Mouse (Mus musculus): ENCODE measurements around the gene Tmtc1. TPM values are rescaled to one million over a fixed set of nuclear protein-coding genes. Genes with fewer than 3 reads are reported as not detected.

Gene Tmtc1
- polyA plus RNA-seq, 1 experiment from 2014 or later: 1.7 TPM

DNA sequence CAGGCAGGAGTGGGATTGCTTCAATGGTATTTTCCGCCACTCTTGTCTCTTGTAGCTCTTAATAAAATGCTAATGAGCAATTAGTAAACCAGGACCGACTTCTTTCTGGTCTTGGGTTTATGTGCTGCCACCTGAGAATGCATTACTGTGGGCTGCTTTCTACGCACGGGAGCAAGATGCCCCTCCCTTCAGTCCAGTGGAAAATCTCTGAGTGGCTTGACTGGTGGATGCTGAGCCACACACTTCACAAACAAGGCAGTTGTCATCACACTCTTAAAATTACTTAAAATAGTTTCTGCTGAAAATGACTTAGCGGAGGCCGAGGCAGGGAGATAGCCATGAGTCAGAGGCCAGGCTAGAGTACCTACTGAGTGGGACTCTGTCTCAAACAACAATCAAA lies 116.1 kb downstream of the Tmtc1 start:
- no peak overlapping the region for H3K27ac ChIP-seq
- H3K9ac ChIP-seq: no peak overlapping the region
- H3K4me1 ChIP-seq: no peaks in the 10 kb centered on the region
- no peaks in the 10 kb centered on the region for H3K36me3 ChIP-seq (replicated peaks)
- WGBS: 65% methylated on average over 6 of the region's 6 CpGs
- no peaks in the 10 kb centered on the region for H3K27me3 ChIP-seq
- H3K4me2 ChIP-seq: no peak overlapping the region
- H3K4me3 ChIP-seq (replicated peaks): no peak overlapping the region
- no peaks in the 10 kb centered on the region for H3K9me3 ChIP-seq
- peak; percentile 63; the same call in 1 of the 2 replicates for ATAC-seq (ENCODE audit: low FRiP score)

DNA sequence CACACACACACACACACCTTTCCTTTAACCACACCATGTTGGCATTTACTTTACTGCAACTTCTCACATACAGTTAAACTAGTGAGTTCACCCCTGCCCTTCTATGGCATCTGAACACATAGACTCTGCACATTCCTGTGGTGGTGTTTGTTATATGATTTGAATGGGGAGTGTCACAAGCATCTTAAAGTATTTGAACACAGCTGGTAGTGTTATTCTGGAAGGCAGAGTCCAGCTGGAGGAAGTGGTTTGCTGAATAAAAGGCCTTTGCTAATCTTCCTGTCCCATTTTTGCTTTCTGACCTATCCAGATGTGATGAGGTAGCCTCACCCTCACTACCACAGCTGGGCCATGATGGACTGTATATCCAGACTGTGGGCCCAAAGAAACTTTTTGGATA lies 125.5 kb downstream of the Tmtc1 start:
- H3K4me1 ChIP-seq: no peaks in the 10 kb centered on the region; the same call in 1 of the 2 replicates
- H3K27me3 ChIP-seq: no peaks in the 10 kb centered on the region
- ATAC-seq (ENCODE audit: low FRiP score): no peak
- no peaks in the 10 kb centered on the region for H3K36me3 ChIP-seq (replicated peaks)
- no peak overlapping the region for H3K4me3 ChIP-seq (replicated peaks)
- no peak overlapping the region for H3K4me2 ChIP-seq
- no peak overlapping the region for H3K9ac ChIP-seq
- H3K27ac ChIP-seq: no peak overlapping the region
- H3K9me3 ChIP-seq: no peaks in the 10 kb centered on the region

DNA sequence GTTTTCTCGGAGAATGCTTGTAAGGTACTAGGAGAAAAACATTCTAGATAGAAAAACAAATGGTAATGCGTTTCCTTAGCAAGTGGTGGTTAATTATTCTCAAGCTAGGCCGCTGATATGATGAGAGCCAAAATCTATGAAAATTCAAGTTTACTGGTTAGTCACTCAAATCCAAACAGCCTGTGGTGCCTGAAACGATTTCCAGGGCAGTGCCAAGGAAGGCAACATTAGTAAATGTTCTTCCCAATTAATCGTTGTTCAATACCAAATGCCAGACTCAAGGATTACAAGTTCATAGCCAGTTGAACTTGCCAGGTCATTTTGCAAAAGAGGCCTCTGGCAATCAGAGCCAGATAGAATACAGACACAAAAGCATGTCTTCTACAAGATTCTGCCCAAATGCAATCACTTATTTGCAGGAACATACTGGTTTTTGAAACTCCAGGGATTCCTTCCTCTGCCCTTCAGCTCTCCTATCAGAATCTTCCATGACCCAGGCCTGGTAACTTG lies 128.6 kb downstream of the Tmtc1 start:
- no peak overlapping the region for H3K27ac ChIP-seq
- H3K36me3 ChIP-seq (replicated peaks): no peaks in the 10 kb centered on the region
- ATAC-seq (ENCODE audit: low FRiP score): no peak
- H3K27me3 ChIP-seq: no peaks in the 10 kb centered on the region
- peaks cover 2% of the 10 kb centered on the region for H3K4me1 ChIP-seq
- H3K9me3 ChIP-seq: no peaks in the 10 kb centered on the region
- H3K4me3 ChIP-seq (replicated peaks): no peak overlapping the region
- WGBS: 82% methylated on average over 5 of the region's 5 CpGs
- H3K9ac ChIP-seq: no peak overlapping the region
- H3K4me2 ChIP-seq: no peak overlapping the region

DNA sequence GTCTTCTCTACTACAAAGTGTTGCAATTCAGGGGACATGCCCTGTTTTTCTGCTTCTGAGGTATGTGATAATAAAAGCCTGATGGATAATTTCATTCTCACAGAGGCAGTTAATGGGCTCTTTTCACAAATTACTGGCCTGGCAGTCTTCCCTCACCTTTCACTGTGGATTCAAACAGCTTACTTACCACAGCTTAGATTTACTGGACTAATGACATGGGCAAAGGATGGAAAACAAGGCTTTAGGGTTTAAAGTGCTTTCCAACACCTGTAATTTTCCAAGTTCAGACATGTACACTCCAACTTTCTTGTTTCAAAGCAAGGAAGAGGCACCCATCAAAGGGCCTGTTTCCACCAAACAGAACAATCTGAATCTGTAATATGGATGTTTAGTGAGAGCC lies 129.1 kb downstream of the Tmtc1 start:
- H3K36me3 ChIP-seq (replicated peaks): no peaks in the 10 kb centered on the region
- no peak overlapping the region for H3K9ac ChIP-seq
- no peak overlapping the region for H3K4me3 ChIP-seq (replicated peaks)
- no peak overlapping the region for H3K27ac ChIP-seq
- H3K4me2 ChIP-seq: no peak overlapping the region
- no peak for ATAC-seq (ENCODE audit: low FRiP score)
- peaks cover 6% of the 10 kb centered on the region for H3K4me1 ChIP-seq
- H3K27me3 ChIP-seq: no peaks in the 10 kb centered on the region
- H3K9me3 ChIP-seq: no peaks in the 10 kb centered on the region

DNA sequence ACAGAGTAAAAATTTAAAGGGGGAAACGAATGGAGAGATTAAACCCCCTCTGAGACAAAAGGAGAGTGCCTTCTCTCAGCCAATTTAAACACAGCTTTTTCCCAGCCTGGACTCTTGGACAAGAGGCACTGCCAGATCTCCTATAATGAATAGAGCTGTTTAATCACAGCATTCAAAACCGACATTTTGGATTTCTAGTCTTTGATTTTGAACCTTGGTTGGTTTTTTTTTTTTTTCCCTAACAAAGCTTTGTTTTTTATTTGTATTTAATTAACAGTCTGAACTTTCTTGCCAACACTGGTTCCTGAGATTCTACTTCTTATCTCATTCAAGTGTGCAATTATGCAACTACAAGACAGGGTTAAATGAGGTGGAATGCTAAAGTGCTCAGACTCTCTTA lies 133.2 kb downstream of the Tmtc1 start:
- Histone ChIP-seq H3K9me3 (no peaks in the 10 kb centered on the region), H3K4me2 (no peak overlapping the region), H3K36me3 (replicated peaks) (no peaks in the 10 kb centered on the region), H3K27me3 (no peaks in the 10 kb centered on the region), H3K4me1 (peaks cover 6% of the 10 kb centered on the region), H3K9ac (no peak overlapping the region), H3K27ac (0 out of 2 replicates have a peak overlapping the region, but pooled peaks have one; percentile 19), H3K4me3 (replicated peaks) (no peak overlapping the region)
- 1% methylated on average over 2 of the region's 2 CpGs for whole genome bisulfite sequencing
- ATAC-seq (ENCODE audit: low FRiP score): 0 out of 2 replicates have a peak, but pooled peaks have one; percentile 39

DNA sequence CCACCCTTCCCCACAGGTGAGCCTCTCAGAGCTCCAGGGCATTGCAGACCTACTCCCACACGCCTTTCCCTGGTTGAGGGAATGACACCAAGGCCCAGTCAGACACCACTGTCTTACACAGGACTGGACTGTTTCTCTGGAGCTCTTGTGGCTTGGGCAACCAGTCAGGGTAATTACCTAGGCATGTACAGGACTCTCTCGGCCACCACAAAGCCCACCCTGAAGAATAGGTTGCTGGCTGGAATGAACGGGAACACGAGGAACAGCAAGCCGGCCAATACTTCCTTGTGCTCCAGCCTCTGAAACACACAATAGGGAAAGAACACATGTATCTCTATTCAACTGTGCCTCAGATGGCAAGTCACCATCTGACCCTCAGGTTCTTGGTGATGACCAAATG lies 138.4 kb downstream of the Tmtc1 start:
- 93% methylated on average over 5 of the region's 5 CpGs for WGBS
- Histone ChIP-seq H3K4me1 (peaks cover 6% of the 10 kb centered on the region), H3K9me3 (no peaks in the 10 kb centered on the region), H3K27me3 (no peaks in the 10 kb centered on the region), H3K9ac (no peak overlapping the region), H3K27ac (no peak overlapping the region), H3K36me3 (replicated peaks) (no peaks in the 10 kb centered on the region), H3K4me2 (no peak overlapping the region), H3K4me3 (replicated peaks) (no peak overlapping the region)
- no peak for ATAC-seq (ENCODE audit: low FRiP score)

DNA sequence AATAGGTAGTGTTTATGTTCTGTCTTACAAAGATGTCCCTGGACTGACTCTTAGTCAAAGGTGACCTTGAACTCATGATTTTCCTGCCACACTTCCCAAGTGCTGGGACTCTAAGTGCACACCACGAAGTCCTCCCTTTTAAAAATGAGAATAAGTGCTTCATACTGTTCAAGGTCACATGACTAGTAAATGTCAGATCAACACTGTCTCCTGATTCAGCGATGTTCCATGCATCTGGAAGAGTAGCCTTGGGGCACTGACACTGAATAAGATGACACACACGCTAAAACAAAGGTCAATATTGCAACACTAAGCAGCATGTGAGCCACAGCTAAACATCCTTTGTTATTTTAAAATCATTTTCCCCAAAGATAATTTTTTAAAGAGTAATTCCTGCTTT lies 139.0 kb downstream of the Tmtc1 start:
- 83% methylated on average over 3 of the region's 3 CpGs for WGBS
- no peak overlapping the region for H3K4me3 ChIP-seq (replicated peaks)
- H3K27ac ChIP-seq: no peak overlapping the region
- no peaks in the 10 kb centered on the region for H3K27me3 ChIP-seq
- H3K36me3 ChIP-seq (replicated peaks): no peaks in the 10 kb centered on the region
- H3K4me2 ChIP-seq: no peak overlapping the region
- H3K4me1 ChIP-seq: no peaks in the 10 kb centered on the region
- H3K9me3 ChIP-seq: no peaks in the 10 kb centered on the region
- no peak for ATAC-seq (ENCODE audit: low FRiP score)
- H3K9ac ChIP-seq: no peak overlapping the region

DNA sequence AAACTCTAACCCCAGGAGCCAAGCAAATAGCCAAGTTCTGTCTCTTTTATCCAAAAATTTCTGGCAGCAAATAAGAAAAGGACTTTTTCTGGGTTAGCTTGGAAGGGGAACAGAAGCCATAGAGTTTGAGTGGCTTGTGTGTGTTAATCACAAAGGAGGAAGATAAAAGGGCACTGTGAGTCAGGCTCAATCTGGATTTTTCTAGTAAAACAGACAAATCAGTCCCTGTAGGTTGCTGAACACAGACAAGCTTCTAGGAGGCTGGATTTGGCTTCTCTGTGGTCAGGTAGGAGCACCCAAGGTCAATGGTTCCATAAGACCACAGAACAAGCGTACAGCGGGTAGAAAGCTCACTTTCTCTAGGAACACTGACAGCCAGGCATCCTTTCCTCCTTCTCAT lies 141.9 kb downstream of the Tmtc1 start:
- no peaks in the 10 kb centered on the region for H3K9me3 ChIP-seq
- ATAC-seq (ENCODE audit: low FRiP score): no peak
- no peak overlapping the region for H3K27ac ChIP-seq
- H3K4me3 ChIP-seq (replicated peaks): no peak overlapping the region
- no peaks in the 10 kb centered on the region for H3K27me3 ChIP-seq
- H3K36me3 ChIP-seq (replicated peaks): no peaks in the 10 kb centered on the region
- no peaks in the 10 kb centered on the region for H3K4me1 ChIP-seq
- H3K4me2 ChIP-seq: no peak overlapping the region
- 77% methylated on average over 2 of the region's 2 CpGs for WGBS
- no peak overlapping the region for H3K9ac ChIP-seq

DNA sequence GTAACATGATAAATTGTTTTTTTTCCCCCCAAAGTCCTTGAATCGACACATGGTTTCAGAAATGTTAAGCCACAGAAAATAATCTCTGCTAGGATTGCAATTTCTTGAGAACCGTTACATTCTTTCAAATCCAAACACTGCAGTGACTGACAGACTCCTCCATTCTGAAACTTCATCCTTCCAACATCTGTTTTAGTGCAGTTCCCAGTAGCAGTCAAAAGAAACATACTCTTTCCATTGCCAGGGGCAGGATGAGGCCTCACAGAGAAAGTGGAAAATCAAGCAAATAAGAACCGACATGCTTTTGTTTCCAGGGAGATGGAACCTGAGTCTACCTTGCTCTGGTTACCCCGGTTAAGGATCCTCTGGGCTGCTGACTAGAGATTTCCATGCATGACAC lies 147.1 kb downstream of the Tmtc1 start:
- no peak overlapping the region for H3K9ac ChIP-seq
- H3K4me2 ChIP-seq: no peak overlapping the region
- H3K27ac ChIP-seq: no peak overlapping the region
- no peaks in the 10 kb centered on the region for H3K4me1 ChIP-seq
- H3K4me3 ChIP-seq (replicated peaks): no peak overlapping the region
- no peak for ATAC-seq (ENCODE audit: low FRiP score)
- no peaks in the 10 kb centered on the region for H3K36me3 ChIP-seq (replicated peaks)
- no peaks in the 10 kb centered on the region for H3K9me3 ChIP-seq
- H3K27me3 ChIP-seq: no peaks in the 10 kb centered on the region
- 72% methylated on average over 4 of the region's 4 CpGs for WGBS

DNA sequence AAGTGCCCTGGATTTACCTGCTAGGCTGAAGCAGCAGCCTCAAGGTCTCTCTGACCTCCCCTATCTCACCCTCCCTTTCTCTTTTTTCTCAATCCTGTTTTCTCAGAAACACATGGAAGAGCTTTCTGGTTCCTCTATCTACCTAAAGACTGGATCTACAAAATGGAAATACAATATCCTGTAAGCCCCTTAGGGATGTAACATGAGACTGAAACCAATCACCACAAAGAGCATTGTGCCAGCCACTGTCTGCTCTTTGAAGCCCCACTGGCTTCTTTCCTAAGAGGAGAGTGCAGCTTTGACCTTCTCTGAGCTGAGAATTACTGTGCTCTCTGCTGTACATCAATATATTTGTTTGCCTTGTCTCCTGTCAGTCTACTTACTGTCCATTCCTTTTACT lies 147.8 kb downstream of the Tmtc1 start:
- H3K9me3 ChIP-seq: no peaks in the 10 kb centered on the region
- ATAC-seq (ENCODE audit: low FRiP score): no peak
- no peaks in the 10 kb centered on the region for H3K27me3 ChIP-seq
- no peak overlapping the region for H3K4me3 ChIP-seq (replicated peaks)
- no peaks in the 10 kb centered on the region for H3K4me1 ChIP-seq
- H3K4me2 ChIP-seq: no peak overlapping the region
- no peak overlapping the region for H3K9ac ChIP-seq
- no peaks in the 10 kb centered on the region for H3K36me3 ChIP-seq (replicated peaks)
- H3K27ac ChIP-seq: no peak overlapping the region

DNA sequence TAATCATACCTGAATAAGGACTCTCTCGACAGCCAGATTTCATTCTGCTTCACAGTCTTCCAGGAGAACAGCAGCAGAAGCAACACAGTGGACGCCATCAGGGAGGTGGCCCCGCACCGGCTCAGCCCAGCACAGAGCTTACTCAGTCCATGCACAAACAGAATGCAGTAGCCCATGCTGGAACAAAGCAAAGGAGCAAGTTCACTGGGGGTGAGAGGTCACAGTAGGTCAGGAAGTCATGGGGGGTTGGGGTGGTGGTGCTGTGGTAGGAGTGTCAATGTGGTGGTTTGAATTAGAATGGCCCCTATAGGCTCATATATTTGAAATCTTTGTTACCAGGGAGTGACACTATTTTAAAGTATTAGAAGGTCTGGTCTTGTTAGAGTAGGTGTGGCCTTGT lies 149.7 kb downstream of the Tmtc1 start:
- H3K27me3 ChIP-seq: no peaks in the 10 kb centered on the region
- no peak overlapping the region for H3K4me3 ChIP-seq (replicated peaks)
- no peak overlapping the region for H3K9ac ChIP-seq
- H3K4me1 ChIP-seq: no peaks in the 10 kb centered on the region
- no peaks in the 10 kb centered on the region for H3K36me3 ChIP-seq (replicated peaks)
- no peak overlapping the region for H3K27ac ChIP-seq
- no peaks in the 10 kb centered on the region for H3K9me3 ChIP-seq
- peak; percentile 49; the same call in 1 of the 2 replicates for ATAC-seq (ENCODE audit: low FRiP score)
- H3K4me2 ChIP-seq: no peak overlapping the region
- 39% methylated on average over 4 of the region's 4 CpGs for WGBS

DNA sequence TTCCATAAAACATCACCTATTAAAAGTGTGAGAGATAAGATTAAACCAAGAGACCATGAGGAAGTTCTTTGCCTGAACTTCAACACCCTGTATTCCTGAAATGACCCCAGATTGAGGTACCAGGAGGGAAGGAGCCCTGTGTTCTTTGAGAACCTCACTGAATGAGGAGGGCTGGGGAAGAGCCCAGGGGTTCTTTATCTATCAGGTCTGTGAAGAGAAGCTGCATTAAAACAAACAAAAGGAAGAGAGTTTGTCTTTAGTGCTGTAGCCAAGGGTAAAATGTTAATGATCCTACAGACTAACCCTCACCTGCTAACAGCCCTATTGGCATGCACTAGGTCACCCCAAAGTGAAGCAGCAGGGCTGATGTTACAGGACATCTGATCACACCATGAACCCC lies 153.3 kb downstream of the Tmtc1 start:
- Histone ChIP-seq H3K4me3 (replicated peaks) (no peak overlapping the region), H3K27ac (no peak overlapping the region), H3K4me2 (no peak overlapping the region), H3K9ac (no peak overlapping the region), H3K27me3 (no peaks in the 10 kb centered on the region), H3K4me1 (no peaks in the 10 kb centered on the region), H3K9me3 (no peaks in the 10 kb centered on the region), H3K36me3 (replicated peaks) (no peaks in the 10 kb centered on the region)
- no peak for ATAC-seq (ENCODE audit: low FRiP score)

DNA sequence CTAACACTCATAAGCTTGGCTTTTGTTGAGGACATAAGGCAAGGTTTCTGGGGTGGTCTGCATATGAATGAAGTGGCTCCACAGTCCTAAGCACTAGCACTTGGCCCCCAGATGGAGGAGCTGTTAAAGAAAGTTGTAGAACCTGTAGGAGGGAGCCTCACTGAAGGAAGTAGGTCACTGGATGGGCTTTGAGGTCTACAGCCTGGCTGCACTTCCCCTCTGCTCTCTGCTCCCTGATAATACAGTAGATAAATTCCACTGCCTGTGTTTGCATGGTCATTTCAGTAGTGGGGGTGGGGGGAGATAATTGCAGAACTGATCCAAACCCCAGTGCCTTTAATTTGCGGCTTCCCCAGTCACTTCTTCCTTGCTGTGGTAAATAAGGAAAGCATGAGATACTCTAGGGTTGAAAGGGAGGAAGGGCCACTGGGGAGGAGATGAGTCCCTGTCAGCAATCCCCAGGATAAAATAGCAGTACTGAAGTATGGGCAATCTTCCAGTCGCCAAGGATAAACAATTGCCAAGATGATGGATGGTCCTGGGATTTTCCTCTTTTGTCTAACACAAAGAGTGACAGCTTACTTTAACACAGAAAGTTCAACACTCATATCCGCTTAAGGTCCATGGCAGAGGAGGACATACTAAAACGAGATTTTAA lies 160.8 kb downstream of the Tmtc1 start:
- H3K27ac ChIP-seq: no peak overlapping the region
- no peaks in the 10 kb centered on the region for H3K9me3 ChIP-seq
- H3K36me3 ChIP-seq (replicated peaks): no peaks in the 10 kb centered on the region
- no peaks in the 10 kb centered on the region for H3K27me3 ChIP-seq
- ATAC-seq (ENCODE audit: low FRiP score): no peak
- H3K4me2 ChIP-seq: no peak overlapping the region
- H3K4me3 ChIP-seq (replicated peaks): no peak overlapping the region
- 85% methylated on average over 4 of the region's 4 CpGs for whole genome bisulfite sequencing
- peaks cover 2% of the 10 kb centered on the region; the same call in 1 of the 2 replicates for H3K4me1 ChIP-seq
- no peak overlapping the region for H3K9ac ChIP-seq
